Comparison of ENCODE assay signal across 23 mouse cellular contexts in genomic region chr11:85117160-85117559, GRCm38 (mm10). TPM values are rescaled to one million over a fixed set of nuclear protein-coding genes. Genes with fewer than 3 reads are reported as not detected.
"Had no signal": no experiment of that assay in that cellular context is flagged by ENCODE, and none has a peak within 500 bp of the region (broad histone marks: within the 10 kb centered on the region; RNA-seq: fewer than 3 reads in every experiment).

No protein-coding gene starts in this region.

- H3K9ac ChIP-seq: lung, embryonic 15.5 days; midbrain, embryonic 12.5 days; midbrain, embryonic 15.5 days; neural tube, embryonic 12.5 days; neural tube, embryonic 15.5 days; stomach, embryonic 15.5 days had no signal

- H3K9me3 ChIP-seq: lung, embryonic 15.5 days; midbrain, embryonic 12.5 days; midbrain, embryonic 15.5 days; neural tube, embryonic 12.5 days; neural tube, embryonic 15.5 days; stomach, embryonic 15.5 days had no signal

- ATAC-seq: inflammation-experienced regulatory T-cells, adult 6 months; midbrain, embryonic 15.5 days had no signal

- H3K4me2 ChIP-seq: lung, embryonic 15.5 days; midbrain, embryonic 12.5 days; midbrain, embryonic 15.5 days; neural tube, embryonic 12.5 days; neural tube, embryonic 15.5 days; stomach, embryonic 15.5 days had no signal

- H3K27me3 ChIP-seq: lung, embryonic 15.5 days; midbrain, embryonic 12.5 days; midbrain, embryonic 15.5 days; neural tube, embryonic 12.5 days; neural tube, embryonic 15.5 days; stomach, embryonic 15.5 days had no signal

- DNase-seq: kidney, adult 18-20 months; kidney, postnatal 25 days; layer of hippocampus, postnatal 36 days; lung, adult 18-20 months; right cerebral cortex, adult 18-20 months; right cerebral cortex, postnatal 14 days; right cerebral cortex, postnatal 4 days; thymus, postnatal 36 days had no signal

- H3K27ac ChIP-seq: kidney, postnatal 0 days; left cerebral cortex, adult 2 months; lung, embryonic 15.5 days; macrophage; midbrain, embryonic 12.5 days; midbrain, embryonic 15.5 days; neural tube, embryonic 12.5 days; neural tube, embryonic 15.5 days; stomach, embryonic 15.5 days had no signal

- H3K36me3 ChIP-seq: lung, embryonic 15.5 days; midbrain, embryonic 12.5 days; midbrain, embryonic 15.5 days; neural tube, embryonic 12.5 days; neural tube, embryonic 15.5 days; stomach, embryonic 15.5 days had no signal

- H3K4me3 ChIP-seq: left cerebral cortex, adult 2 months; lung, embryonic 15.5 days; midbrain, embryonic 12.5 days; midbrain, embryonic 15.5 days; neural tube, embryonic 12.5 days; neural tube, embryonic 15.5 days; stomach, embryonic 15.5 days had no signal

- H3K4me1 ChIP-seq: lung, embryonic 15.5 days; midbrain, embryonic 12.5 days; midbrain, embryonic 15.5 days; neural tube, embryonic 12.5 days; neural tube, embryonic 15.5 days; stomach, embryonic 15.5 days had no signal

RNA-seq across cellular contexts. Expression of gene 1700125H20Rik, which starts 53.0 kb away (rescaled TPM):
- total RNA-seq: layer of hippocampus, postnatal 36 days; left cerebral cortex, adult 2 months; left cerebral cortex, postnatal 36 days; megakaryocyte, adult 5-6 weeks had no signal
- polyA plus RNA-seq: inflammation-experienced regulatory T-cells, adult 6 months; intestine, embryonic 16.5 days; kidney, embryonic 14.5 days; large intestine, adult 2 months; macrophage; stomach, embryonic 15.5 days had no signal
